Mouse (Mus musculus): ENCODE results near the gene Kcnd3.

DNA sequence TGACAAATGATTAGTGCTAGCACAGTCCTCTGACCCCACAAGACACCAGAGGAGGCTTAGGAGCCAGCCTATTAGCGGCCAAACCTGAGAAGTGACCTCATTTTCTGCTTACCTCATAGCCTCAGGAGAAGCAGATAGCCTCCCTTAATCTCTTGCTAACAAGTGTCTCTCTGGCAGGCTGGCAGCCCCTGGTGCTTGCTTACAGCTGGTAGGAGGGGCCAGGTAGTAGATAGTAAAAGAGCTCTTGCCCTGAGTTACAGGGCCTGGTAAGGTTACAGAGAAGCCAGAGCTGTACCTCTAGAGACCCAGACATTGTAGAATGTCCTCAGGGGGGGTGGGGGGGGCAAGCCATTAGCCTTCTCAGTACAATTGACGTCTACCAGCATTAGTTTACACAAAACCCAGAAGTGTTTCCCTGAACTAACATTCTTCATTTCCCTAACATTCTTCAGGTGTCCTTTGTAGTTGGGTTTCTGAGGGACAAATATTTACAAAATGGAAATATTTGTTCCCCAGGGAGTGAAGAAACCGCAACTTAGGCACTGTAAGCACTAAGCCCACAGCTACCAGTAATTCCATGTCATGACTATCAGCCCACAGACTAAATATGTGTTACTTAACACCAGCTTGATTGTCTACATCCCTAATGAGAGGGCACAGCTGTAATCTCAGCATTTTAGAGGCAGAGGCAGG is 247.3 kb downstream of the Kcnd3 start:
- TF ChIP-seq CTCF (IDR thresholded peaks at IDR 0.05; ENCODE audit: borderline replicate concordance, control insufficient read depth, extremely low read depth, insufficient read depth, low read length, poor library complexity) (no peak), POLR2A (IDR thresholded peaks at IDR 0.05; ENCODE audit: control insufficient read depth, extremely low read depth, insufficient read depth, low read length, poor library complexity) (no peak)

Measured in thymus, adult 2 months (tissue).